Mouse (Mus musculus): ENCODE results near the gene Bpifb6. TPM values are rescaled to one million over a fixed set of nuclear protein-coding genes. Genes with fewer than 3 reads are reported as not detected.

The Bpifb6 gene
- polyA plus RNA-seq, 1 experiment = 0.16 TPM

DNA sequence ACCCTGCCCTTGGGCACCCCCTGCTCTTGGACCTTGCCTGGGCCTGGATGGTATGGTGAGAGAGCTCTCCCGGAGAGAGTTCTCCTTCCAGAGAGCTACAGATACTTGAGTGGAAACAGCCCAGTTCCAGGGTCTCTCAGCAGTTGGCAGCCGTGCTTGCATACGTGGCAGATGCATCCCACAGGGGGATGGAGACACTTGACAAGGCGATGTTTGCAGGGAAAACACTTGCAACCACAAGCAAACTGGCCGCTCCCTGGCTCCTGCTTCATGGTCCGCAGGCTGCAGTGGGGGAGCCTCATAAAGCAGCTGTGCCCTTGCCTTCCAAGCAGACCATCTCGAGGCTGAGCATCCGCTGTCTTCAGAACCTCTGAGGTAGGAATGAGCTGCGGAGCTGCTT, 25.4 kb upstream of the Bpifb6 start, which contains the start of gene Bpifb2:
Gene Bpifb2 (plus strand): TSS at position 301 of the 400 bp plus-strand sequence.
- WGBS = 64% methylated on average over 9 of the region's 9 CpGs
- no peak for DNase-seq
- H3K4me3 ChIP-seq (replicated peaks; ENCODE audit: insufficient read depth, low read depth, low read length) = no peak within 1 kb of the TSS
- TF ChIP-seq CTCF (IDR thresholded peaks at IDR 0.05; ENCODE audit: borderline replicate concordance, insufficient read depth, low read depth, low read length) = no peak
- TF ChIP-seq POLR2A (IDR thresholded peaks at IDR 0.05; ENCODE audit: borderline replicate concordance, insufficient read depth, low read length) = no peak
- no peak within 1 kb of the TSS for H3K27ac ChIP-seq (ENCODE audit: insufficient read depth, low read length)
- no peaks in the 10 kb centered on the region for H3K27me3 ChIP-seq (ENCODE audit: control insufficient read depth, insufficient read depth, low read length)
- H3K4me1 ChIP-seq (ENCODE audit: control insufficient read depth, insufficient read depth, low read length) = no peaks in the 10 kb centered on the region

DNA sequence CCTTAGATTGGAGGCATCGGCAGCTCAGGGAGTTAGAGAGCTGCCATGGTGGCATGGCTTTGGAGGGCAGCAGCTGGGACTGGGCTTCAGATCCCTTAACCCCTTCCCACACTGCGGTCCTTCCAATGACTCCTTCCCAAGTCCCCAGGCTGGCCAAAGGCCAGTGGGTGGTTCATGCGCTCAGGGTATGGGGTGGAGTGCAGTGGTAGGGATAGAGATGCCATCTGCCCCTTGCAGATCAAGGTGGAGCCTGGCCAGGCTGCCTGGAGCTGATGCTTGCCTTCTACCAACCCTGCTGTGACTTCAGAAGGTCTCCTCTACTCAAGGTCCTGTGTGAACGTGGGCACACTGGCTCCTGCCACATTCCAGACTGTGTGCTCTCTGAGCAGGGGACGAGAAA, 1.1 kb upstream of the Bpifb6 start:
- Histone ChIP-seq H3K27ac (ENCODE audit: insufficient read depth, low read length) (no peak overlapping the region), H3K27me3 (ENCODE audit: control insufficient read depth, insufficient read depth, low read length) (no peaks in the 10 kb centered on the region), H3K4me3 (replicated peaks; ENCODE audit: insufficient read depth, low read depth, low read length) (no peak overlapping the region), H3K4me1 (ENCODE audit: control insufficient read depth, insufficient read depth, low read length) (peaks cover 26% of the 10 kb centered on the region)
- WGBS = 36% methylated on average over 5 of the region's 5 CpGs
- TF ChIP-seq POLR2A (IDR thresholded peaks at IDR 0.05; ENCODE audit: borderline replicate concordance, insufficient read depth, low read length) (no peak), CTCF (IDR thresholded peaks at IDR 0.05; ENCODE audit: borderline replicate concordance, insufficient read depth, low read depth, low read length) (no peak)
- DNase-seq = peak in 1 of 2 experiments; percentile 32

DNA sequence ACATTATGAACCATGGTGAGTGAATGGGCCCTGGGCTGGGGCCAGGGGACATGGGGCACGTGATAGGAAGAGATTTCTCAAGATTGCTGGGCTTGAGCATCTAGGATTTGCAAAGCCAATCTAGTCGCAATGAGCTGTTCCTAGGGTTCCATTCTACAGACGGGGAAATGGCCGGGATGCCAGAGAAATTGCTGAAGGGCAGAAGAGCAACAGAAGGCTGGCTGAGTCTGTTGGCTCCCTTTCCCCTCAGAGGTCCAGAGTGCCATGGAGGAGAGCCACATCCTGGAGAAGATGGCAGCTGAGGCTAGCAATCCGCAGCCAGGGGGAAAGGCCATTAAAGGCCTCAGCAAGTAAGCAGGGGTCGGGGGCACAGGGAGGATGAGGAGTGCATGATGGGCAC, 2.5 kb downstream of the Bpifb6 start:
- WGBS = 13% methylated on average over 6 of the region's 6 CpGs
- no peaks in the 10 kb centered on the region for H3K27me3 ChIP-seq (ENCODE audit: control insufficient read depth, insufficient read depth, low read length)

DNA sequence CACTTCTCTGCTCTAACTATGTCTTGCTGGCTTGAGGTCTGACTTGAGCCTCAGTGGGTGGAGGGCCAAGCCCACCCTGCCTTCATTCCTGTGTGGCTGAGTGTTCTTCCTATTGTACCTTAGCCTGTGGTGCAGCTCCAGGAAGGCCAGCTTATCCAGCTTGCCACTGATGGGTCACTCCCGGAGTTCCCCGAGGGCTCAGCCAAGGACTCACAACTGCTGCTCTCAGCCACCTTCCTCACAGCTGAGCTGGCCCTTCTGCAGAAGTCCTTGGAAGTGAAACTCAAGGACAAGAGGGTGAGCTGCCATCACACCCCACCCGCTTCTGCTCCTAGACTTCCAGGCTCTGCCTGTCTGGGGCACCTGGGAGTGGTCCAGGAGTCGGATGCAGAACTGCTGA, 6.4 kb downstream of the Bpifb6 start:
- DNase-seq = no peak
- Histone ChIP-seq H3K27me3 (ENCODE audit: control insufficient read depth, insufficient read depth, low read length) (no peaks in the 10 kb centered on the region), H3K4me1 (ENCODE audit: control insufficient read depth, insufficient read depth, low read length) (peaks cover 16% of the 10 kb centered on the region), H3K4me3 (replicated peaks; ENCODE audit: insufficient read depth, low read depth, low read length) (no peak overlapping the region), H3K27ac (ENCODE audit: insufficient read depth, low read length) (no peak overlapping the region)
- WGBS = 90% methylated on average over 4 of the region's 4 CpGs
- TF ChIP-seq CTCF (IDR thresholded peaks at IDR 0.05; ENCODE audit: borderline replicate concordance, insufficient read depth, low read depth, low read length) (no peak), POLR2A (IDR thresholded peaks at IDR 0.05; ENCODE audit: borderline replicate concordance, insufficient read depth, low read length) (no peak)

More for the DNA sequence above, 2.5 kb downstream of the Bpifb6 start:
- peaks cover 26% of the 10 kb centered on the region for H3K4me1 ChIP-seq (ENCODE audit: control insufficient read depth, insufficient read depth, low read length)
- no peak overlapping the region for H3K4me3 ChIP-seq (replicated peaks; ENCODE audit: insufficient read depth, low read depth, low read length)
- H3K27ac ChIP-seq (ENCODE audit: insufficient read depth, low read length) = no peak overlapping the region
- DNase-seq = peak; percentile 64 to 81
- no peak for TF ChIP-seq POLR2A (IDR thresholded peaks at IDR 0.05; ENCODE audit: borderline replicate concordance, insufficient read depth, low read length)

DNA sequence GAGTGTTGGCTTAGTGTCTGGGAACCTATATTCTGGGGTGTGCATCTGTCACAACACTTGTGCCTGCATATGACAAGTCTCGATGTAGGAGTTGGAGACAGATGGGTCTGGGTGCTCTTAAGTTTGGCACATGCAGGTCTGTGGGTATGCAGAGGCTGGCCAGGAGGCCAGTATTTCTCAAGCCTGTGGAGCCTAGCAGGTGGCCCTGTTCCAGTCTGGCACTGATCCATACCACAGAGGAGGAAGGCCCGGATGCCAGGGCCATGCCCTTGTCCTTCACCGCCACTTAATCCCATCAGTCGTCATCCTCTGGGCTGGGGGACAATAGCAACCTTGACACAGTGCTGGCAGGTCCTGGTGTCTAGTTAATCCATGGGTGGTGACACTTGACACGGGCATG, 14.0 kb downstream of the Bpifb6 start:
- Histone ChIP-seq H3K4me1 (ENCODE audit: control insufficient read depth, insufficient read depth, low read length) (peaks cover 13% of the 10 kb centered on the region), H3K4me3 (replicated peaks; ENCODE audit: insufficient read depth, low read depth, low read length) (no peak overlapping the region), H3K27ac (ENCODE audit: insufficient read depth, low read length) (no peak overlapping the region), H3K27me3 (ENCODE audit: control insufficient read depth, insufficient read depth, low read length) (no peaks in the 10 kb centered on the region)
- 13% methylated on average over 5 of the region's 5 CpGs for WGBS
- DNase-seq = peak in 1 of 2 experiments; percentile 17
- TF ChIP-seq CTCF (IDR thresholded peaks at IDR 0.05; ENCODE audit: borderline replicate concordance, insufficient read depth, low read depth, low read length) (no peak), POLR2A (IDR thresholded peaks at IDR 0.05; ENCODE audit: borderline replicate concordance, insufficient read depth, low read length) (no peak)

DNA sequence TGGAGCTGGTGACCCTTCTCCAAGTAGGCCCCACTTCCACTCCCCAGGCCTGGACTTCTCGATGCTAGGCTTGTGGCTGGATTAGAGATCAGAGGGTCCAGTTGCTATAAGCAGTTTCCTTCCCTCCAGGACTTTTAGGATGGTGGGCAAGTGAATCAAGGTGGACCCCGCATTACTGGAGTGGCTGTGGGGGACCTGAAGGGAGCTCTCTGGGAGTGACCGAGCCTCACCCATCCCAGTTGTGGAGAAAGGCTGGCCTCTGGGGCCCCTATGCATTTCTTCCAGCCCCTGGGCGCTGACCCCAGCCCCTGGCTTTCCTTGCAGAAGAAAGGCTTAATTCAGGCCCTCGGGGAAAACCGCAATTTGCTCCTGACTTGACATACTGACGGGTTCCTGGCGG, 17.7 kb downstream of the Bpifb6 start, which contains the start of gene Bpifb3:
Gene Bpifb3 (plus strand): TSS at position 301 of the 400 bp plus-strand sequence.
- no peak for DNase-seq
- no peak for TF ChIP-seq POLR2A (IDR thresholded peaks at IDR 0.05; ENCODE audit: borderline replicate concordance, insufficient read depth, low read length)
- TF ChIP-seq CTCF (IDR thresholded peaks at IDR 0.05; ENCODE audit: borderline replicate concordance, insufficient read depth, low read depth, low read length) = no peak
- Histone ChIP-seq H3K27me3 (ENCODE audit: control insufficient read depth, insufficient read depth, low read length) (no peaks in the 10 kb centered on the region), H3K4me3 (replicated peaks; ENCODE audit: insufficient read depth, low read depth, low read length) (no peak within 1 kb of the TSS), H3K27ac (ENCODE audit: insufficient read depth, low read length) (no peak within 1 kb of the TSS), H3K4me1 (ENCODE audit: control insufficient read depth, insufficient read depth, low read length) (peaks cover 13% of the 10 kb centered on the region)
- 70% methylated on average over 8 of the region's 8 CpGs for whole genome bisulfite sequencing

DNA sequence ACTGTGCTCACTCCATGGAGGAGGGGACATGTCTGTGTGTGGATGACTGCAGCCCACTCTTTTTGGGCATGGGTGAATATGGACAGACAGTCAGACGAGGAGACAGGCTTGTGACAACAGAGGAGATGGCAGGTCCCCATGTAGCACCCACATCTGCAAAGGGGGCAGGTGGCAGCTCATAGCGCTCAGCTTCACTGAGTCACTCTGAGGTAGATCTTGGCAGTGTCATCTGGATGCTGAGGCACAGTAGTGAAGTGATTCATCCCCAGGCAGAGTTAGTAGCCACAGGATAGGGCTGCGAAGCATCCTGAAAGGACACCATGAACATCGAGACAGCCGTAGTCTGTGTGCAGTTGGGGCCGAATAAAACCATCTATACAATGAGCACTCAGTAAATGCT, 21.1 kb downstream of the Bpifb6 start:
- H3K27ac ChIP-seq (ENCODE audit: insufficient read depth, low read length) = no peak overlapping the region
- no peak for DNase-seq
- no peaks in the 10 kb centered on the region for H3K27me3 ChIP-seq (ENCODE audit: control insufficient read depth, insufficient read depth, low read length)
- TF ChIP-seq CTCF (IDR thresholded peaks at IDR 0.05; ENCODE audit: borderline replicate concordance, insufficient read depth, low read depth, low read length) = no peak
- no peak for TF ChIP-seq POLR2A (IDR thresholded peaks at IDR 0.05; ENCODE audit: borderline replicate concordance, insufficient read depth, low read length)
- H3K4me1 ChIP-seq (ENCODE audit: control insufficient read depth, insufficient read depth, low read length) = no peaks in the 10 kb centered on the region
- no peak overlapping the region for H3K4me3 ChIP-seq (replicated peaks; ENCODE audit: insufficient read depth, low read depth, low read length)
- whole genome bisulfite sequencing = 85% methylated on average over 6 of the region's 6 CpGs

DNA sequence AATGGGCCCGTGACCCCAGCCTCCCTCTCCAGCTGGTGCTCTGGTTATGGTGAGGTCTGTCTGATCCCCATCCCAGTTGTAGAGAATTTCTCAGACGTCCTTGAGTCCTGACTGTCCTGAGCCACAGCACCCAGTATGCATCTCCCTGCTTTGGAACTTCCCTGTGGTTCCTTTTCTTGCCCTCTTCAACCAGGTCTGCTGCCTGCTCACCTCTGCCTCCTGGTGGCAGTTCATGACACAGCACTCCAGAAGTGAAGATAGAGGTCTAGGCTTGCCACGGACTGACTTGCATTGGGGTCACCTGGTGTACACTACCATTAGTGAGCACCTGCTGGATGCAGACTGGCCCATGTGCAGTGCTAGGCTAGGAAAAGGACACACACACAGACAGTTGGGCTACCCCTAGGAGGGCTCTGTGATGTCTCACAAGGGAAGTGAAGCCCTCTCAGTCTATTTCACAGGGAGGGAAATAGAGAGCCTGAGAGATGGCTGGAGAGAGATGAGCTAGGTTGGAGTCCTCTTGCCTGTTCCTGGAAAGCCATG, 29.8 kb downstream of the Bpifb6 start:
- H3K4me3 ChIP-seq (replicated peaks; ENCODE audit: insufficient read depth, low read depth, low read length) = no peak overlapping the region
- DNase-seq = peak; percentile 31 to 64
- no peaks in the 10 kb centered on the region for H3K4me1 ChIP-seq (ENCODE audit: control insufficient read depth, insufficient read depth, low read length)
- TF ChIP-seq CTCF (IDR thresholded peaks at IDR 0.05; ENCODE audit: borderline replicate concordance, insufficient read depth, low read depth, low read length) = peak; percentile 91
- no peak for TF ChIP-seq POLR2A (IDR thresholded peaks at IDR 0.05; ENCODE audit: borderline replicate concordance, insufficient read depth, low read length)
- no peaks in the 10 kb centered on the region for H3K27me3 ChIP-seq (ENCODE audit: control insufficient read depth, insufficient read depth, low read length)
- 42% methylated on average over 3 of the region's 3 CpGs for WGBS
- H3K27ac ChIP-seq (ENCODE audit: insufficient read depth, low read length) = no peak overlapping the region

All from cerebellum, adult 2 months (tissue).